Mouse (Mus musculus) limb, embryonic 13.5 days (tissue): Measurements from ENCODE around the gene Tagln2. TPM values are rescaled to one million over a fixed set of nuclear protein-coding genes. Genes with fewer than 3 reads are reported as not detected.

Experiments
- ATAC-seq: fragments of 200-750 bp; cut with Nextera tagmentation; 2 replicates; pipeline ENCODE4 v1.8.0; 2017; ENCODE audit warnings: low read depth, moderate number of reproducible peaks, moderate TSS enrichment; ENCODE audit not compliant: low FRiP score
- H3K27ac ChIP-seq: fragments of 300-500 bp; sonication (generic); 2 replicates; pipeline ENCODE4 v1.5.1; 2015; ENCODE audit warnings: inconsistent platforms, mild to moderate bottlenecking, moderate library complexity
- H3K27me3 ChIP-seq: fragments of 300-500 bp; sonication (generic); 2 replicates; pipeline ENCODE4 v1.6.1; 2015; ENCODE audit warnings: mild to moderate bottlenecking, inconsistent platforms
- H3K36me3 ChIP-seq: fragments of 300-500 bp; sonication (generic); 2 replicates; pipeline ENCODE4 v1.6.1; 2015; ENCODE audit warnings: inconsistent platforms, mild to moderate bottlenecking, moderate library complexity
- H3K4me1 ChIP-seq: fragments of 300-500 bp; sonication (generic); 2 replicates; pipeline ENCODE4 v1.6.1; 2015; ENCODE audit warnings: inconsistent platforms
- H3K4me2 ChIP-seq: fragments of 300-500 bp; sonication (generic); replicated peaks from 2 replicates; pipeline ENCODE4 v1.6.1; 2015; ENCODE audit warnings: inconsistent platforms, mild to moderate bottlenecking, moderate library complexity
- H3K4me3 ChIP-seq: fragments of 300-500 bp; sonication (generic); 2 replicates; pipeline ENCODE4 v1.5.1; 2015; ENCODE audit warnings: moderate library complexity, mild to moderate bottlenecking, inconsistent platforms
- H3K9ac ChIP-seq: fragments of 300-500 bp; sonication (generic); 2 replicates; pipeline ENCODE4 v1.6.1; 2015; ENCODE audit warnings: mild to moderate bottlenecking, inconsistent platforms
- H3K9me3 ChIP-seq: fragments of 300-500 bp; sonication (generic); 2 replicates; pipeline ENCODE4 v1.6.1; 2016; ENCODE audit warnings: inconsistent platforms
- WGBS: fragments of 180-500 bp; shearing (Covaris S2); methylation state at CpG from one replicate; pipeline ENCODE4 v1.1.7; 2015; 5-methylcytosine and 5-hydroxymethylcytosine counted together
- polyA plus RNA-seq: library from polyadenylated mRNA; unstranded; fragments of >200 nt; fragmentation: Nextera tagmentation; extraction: Ambion mirVana; gene quantifications from 2 replicates; pipeline ENCODE4 v1.2.1, GENCODE M21; 2015

Gene Tagln2
- polyA plus RNA-seq, 1 experiment from 2014 or later, result 118 TPM

DNA sequence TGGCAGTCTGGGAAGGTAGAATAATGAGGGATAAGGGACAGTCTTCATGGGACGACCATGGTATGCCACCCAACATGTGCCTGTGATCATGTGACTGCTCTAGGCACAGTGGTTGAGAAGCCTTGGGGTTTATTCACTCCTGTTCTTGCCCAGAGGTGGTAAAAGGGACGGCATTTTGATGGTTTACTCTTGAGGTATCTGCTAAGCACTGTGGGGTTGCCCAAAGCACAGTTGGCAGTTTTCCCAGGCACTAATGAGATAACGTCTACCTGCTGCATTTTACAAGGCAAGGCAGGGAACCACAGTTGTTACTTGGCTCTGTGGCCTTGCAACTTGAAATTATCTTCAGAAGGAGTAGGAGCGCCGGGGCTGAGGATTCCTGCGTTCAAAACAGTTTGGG is 40.0 kb downstream of the Tagln2 start:
- Histone ChIP-seq H3K27ac (no peak overlapping the region), H3K36me3 (no peaks in the 10 kb centered on the region), H3K4me1 (peaks cover 21% of the 10 kb centered on the region), H3K27me3 (peaks cover 13% of the 10 kb centered on the region; the same call in 1 of the 2 replicates), H3K9me3 (no peaks in the 10 kb centered on the region), H3K4me2 (no peak overlapping the region), H3K9ac (no peak overlapping the region), H3K4me3 (no peak overlapping the region)
- 22% methylated on average over 6 of the region's 6 CpGs for WGBS
- ATAC-seq, result 0 out of 2 replicates have a peak, but pooled peaks have one; percentile 49

DNA sequence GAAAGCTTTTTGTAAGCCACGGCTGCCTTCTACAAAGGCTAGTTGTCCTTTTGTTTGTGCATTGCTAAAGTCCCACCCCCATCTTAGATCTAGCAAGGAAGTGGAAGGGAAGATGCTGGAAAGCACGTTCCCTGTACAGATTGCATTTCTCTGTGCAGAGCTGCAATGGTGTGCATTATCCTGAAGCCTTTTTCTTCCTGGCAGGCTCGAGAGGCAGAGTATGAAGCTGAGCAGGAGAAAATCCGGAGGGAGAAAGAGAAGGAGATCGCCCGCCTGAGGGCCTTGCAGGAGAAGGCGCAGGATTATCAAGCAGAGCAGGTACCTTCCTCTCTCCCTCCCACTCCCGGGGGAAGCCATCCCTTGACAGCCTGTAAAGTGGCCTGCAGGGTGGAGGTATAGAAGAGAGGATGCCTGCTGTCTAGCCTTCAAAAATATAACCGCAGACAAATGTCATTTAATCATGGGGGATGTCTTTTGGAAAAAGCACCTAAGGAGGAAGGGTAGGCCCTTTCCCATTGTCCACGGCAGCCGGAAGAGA is 40.5 kb downstream of the Tagln2 start:
- H3K27me3 ChIP-seq, result peaks cover 9% of the 10 kb centered on the region; the same call in 1 of the 2 replicates
- ATAC-seq, result no peak
- H3K27ac ChIP-seq, result no peak overlapping the region
- H3K36me3 ChIP-seq, result no peaks in the 10 kb centered on the region
- no peak overlapping the region for H3K4me3 ChIP-seq
- H3K4me2 ChIP-seq, result no peak overlapping the region
- H3K9ac ChIP-seq, result no peak overlapping the region
- WGBS, result 52% methylated on average over 10 of the region's 11 CpGs
- H3K4me1 ChIP-seq, result peaks cover 21% of the 10 kb centered on the region
- no peaks in the 10 kb centered on the region for H3K9me3 ChIP-seq

DNA sequence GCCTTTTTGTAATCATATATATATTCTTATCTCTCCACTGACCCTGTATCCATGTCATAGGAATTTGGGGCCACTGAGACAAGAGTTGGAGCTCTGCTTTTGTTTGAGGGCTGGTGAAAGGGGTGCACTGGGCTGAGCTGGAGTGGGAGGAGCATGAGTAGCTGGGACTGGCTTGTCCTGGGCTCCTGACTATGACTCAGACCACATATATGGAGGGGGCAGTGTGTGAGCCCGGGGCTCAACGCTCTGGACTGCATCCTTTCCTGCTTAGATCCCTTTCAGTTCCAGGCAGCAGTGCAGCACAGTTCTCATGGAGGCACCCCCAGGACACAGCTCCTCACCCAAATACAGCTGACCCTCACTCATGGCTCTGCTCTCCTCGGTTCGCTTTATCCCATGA is 46.2 kb downstream of the Tagln2 start:
- H3K36me3 ChIP-seq, result no peaks in the 10 kb centered on the region
- H3K4me1 ChIP-seq, result peaks cover 26% of the 10 kb centered on the region
- WGBS, result 83% methylated on average over 4 of the region's 4 CpGs
- no peaks in the 10 kb centered on the region for H3K9me3 ChIP-seq
- H3K27ac ChIP-seq, result no peak overlapping the region
- ATAC-seq, result no peak
- no peak overlapping the region for H3K4me3 ChIP-seq
- H3K27me3 ChIP-seq, result peaks cover 19% of the 10 kb centered on the region
- no peak overlapping the region for H3K9ac ChIP-seq
- H3K4me2 ChIP-seq, result no peak overlapping the region

DNA sequence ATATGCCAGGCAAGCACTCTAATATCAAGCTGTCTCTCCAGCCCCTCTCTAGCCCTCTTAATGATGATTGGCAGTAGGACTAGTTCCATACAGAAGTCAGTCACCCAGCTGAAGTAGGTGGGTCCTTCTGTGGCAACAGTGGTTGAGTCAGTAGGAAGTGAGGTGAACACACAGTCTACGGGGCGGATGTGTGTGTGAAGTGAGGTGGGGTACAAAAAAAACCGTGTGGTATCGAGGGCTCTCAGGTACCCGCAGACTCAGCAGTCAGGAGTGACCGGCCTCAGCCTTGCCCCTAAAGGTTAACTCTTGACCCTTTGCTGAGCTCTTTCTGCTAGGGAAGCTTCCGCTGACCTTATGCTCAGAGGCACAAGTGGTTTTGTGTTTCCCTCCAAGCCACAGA is 48.7 kb downstream of the Tagln2 start:
- Histone ChIP-seq H3K4me3 (no peak overlapping the region), H3K4me1 (peaks cover 29% of the 10 kb centered on the region), H3K36me3 (no peaks in the 10 kb centered on the region), H3K9me3 (no peaks in the 10 kb centered on the region), H3K27me3 (peaks cover 20% of the 10 kb centered on the region), H3K9ac (no peak overlapping the region), H3K4me2 (no peak overlapping the region), H3K27ac (no peak overlapping the region)
- 49% methylated on average over 7 of the region's 7 CpGs for WGBS
- no peak for ATAC-seq

DNA sequence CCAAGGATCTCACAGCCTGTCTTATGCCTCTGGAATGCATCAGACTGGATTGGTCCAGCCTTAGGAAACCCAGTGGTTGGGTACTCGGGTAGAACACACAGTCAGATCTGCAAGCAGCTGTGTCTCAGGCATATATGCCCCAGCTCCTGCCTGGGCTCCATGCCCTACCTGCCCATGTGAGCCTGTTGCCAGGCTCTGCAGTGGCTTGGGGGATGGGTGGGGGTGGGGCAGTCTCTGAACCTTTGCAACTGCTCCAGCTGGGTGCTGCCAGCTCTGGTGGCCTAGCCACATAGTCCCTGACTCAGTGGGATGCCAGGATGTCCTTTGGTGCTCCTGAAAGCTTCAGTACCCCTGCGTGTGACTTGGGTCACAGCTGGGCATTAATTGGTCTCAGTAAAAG is 49.5 kb downstream of the Tagln2 start:
- H3K4me1 ChIP-seq, result peaks cover 29% of the 10 kb centered on the region
- H3K4me3 ChIP-seq, result no peak overlapping the region
- no peaks in the 10 kb centered on the region for H3K9me3 ChIP-seq
- peak overlapping the region; percentile 60 for H3K4me2 ChIP-seq
- ATAC-seq, result no peak
- peaks cover 20% of the 10 kb centered on the region for H3K27me3 ChIP-seq
- WGBS, result 11% methylated on average over 2 of the region's 2 CpGs
- H3K27ac ChIP-seq, result no peak overlapping the region
- no peak overlapping the region for H3K9ac ChIP-seq
- H3K36me3 ChIP-seq, result no peaks in the 10 kb centered on the region

DNA sequence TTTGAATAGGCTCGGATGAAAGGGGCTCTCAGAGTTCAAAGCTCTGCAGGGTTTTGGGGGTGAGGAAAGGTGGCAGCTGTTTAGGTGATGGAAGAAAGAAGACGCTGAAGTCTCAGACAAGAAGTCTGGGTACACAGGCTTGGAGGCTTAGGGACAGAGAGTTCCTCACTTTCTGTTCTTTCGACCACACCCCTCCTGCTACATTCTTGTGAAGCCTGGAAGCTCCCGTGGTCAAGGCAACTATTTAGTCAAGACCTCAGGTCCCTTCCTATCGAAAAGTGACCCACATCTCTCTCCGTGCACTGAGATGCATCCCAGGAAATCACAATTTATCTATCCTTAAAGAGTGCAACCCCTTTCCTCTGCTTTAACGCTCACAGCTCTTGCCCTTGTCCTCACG is 49.9 kb downstream of the Tagln2 start:
- no peaks in the 10 kb centered on the region for H3K9me3 ChIP-seq
- H3K36me3 ChIP-seq, result no peaks in the 10 kb centered on the region
- peaks cover 20% of the 10 kb centered on the region for H3K27me3 ChIP-seq
- no peak overlapping the region for H3K27ac ChIP-seq
- ATAC-seq, result no peak
- H3K9ac ChIP-seq, result no peak overlapping the region
- WGBS, result 2% methylated on average over 8 of the region's 8 CpGs
- peaks cover 29% of the 10 kb centered on the region for H3K4me1 ChIP-seq
- H3K4me2 ChIP-seq, result peak overlapping the region; percentile 60
- peak overlapping the region; percentile 32; the same call in 1 of the 2 replicates for H3K4me3 ChIP-seq

DNA sequence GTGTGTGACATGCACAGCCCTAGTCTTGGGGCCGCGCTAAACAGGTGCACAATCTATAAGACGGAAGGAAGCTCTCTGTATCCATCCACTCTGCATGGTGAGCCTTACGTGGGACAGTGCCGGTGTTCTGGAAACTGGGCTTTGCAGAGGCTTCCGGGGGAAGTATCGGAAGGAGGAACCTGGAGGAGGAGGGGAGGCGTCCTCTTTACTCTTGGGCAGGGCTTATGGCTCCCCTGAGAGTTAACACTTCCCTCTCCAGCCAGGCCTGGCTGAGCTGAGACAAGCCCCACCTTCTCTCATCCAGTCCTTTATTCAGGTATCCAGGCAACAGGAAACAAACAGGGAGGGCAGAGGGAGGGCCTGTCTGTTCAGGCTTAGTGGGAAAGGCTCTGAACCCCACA is 50.7 kb downstream of the Tagln2 start:
- Histone ChIP-seq H3K27me3 (peaks cover 20% of the 10 kb centered on the region), H3K4me2 (peak overlapping the region; percentile 60), H3K36me3 (no peaks in the 10 kb centered on the region), H3K9me3 (no peaks in the 10 kb centered on the region), H3K27ac (no peak overlapping the region; the same call in 1 of the 2 replicates), H3K4me1 (peaks cover 29% of the 10 kb centered on the region), H3K4me3 (peak overlapping the region; percentile 32), H3K9ac (0 out of 2 replicates have a peak overlapping the region, but pooled peaks have one; percentile 20)
- peak; percentile 71 for ATAC-seq
- WGBS, result 1% methylated on average over 8 of the region's 8 CpGs

DNA sequence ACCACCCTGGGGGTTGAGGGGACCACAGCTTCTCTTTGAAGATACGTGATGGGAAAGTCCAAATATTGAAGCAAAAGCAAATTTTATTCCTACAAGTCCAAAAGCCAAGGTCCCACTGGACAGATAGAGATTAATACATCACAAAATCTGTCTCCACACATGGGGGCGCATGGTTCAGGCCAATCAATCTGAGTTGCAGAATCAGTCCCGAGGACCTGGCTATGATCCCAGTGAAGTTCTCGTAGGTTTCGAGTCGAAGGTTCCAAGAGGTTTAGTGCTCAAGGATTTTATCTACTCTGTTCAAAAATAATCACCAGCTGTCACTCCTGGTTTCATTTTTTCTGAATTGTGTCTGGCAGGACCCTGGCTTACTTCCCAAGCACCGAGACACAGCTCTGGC is 51.2 kb downstream of the Tagln2 start:
- H3K4me2 ChIP-seq, result peak overlapping the region; percentile 60
- no peak overlapping the region for H3K27ac ChIP-seq
- ATAC-seq, result no peak
- H3K9ac ChIP-seq, result 0 out of 2 replicates have a peak overlapping the region, but pooled peaks have one; percentile 20
- no peaks in the 10 kb centered on the region for H3K9me3 ChIP-seq
- H3K36me3 ChIP-seq, result no peaks in the 10 kb centered on the region
- H3K4me3 ChIP-seq, result peak overlapping the region; percentile 32; the same call in 1 of the 2 replicates
- peaks cover 29% of the 10 kb centered on the region for H3K4me1 ChIP-seq
- 46% methylated on average over 7 of the region's 7 CpGs for WGBS
- peaks cover 20% of the 10 kb centered on the region for H3K27me3 ChIP-seq

DNA sequence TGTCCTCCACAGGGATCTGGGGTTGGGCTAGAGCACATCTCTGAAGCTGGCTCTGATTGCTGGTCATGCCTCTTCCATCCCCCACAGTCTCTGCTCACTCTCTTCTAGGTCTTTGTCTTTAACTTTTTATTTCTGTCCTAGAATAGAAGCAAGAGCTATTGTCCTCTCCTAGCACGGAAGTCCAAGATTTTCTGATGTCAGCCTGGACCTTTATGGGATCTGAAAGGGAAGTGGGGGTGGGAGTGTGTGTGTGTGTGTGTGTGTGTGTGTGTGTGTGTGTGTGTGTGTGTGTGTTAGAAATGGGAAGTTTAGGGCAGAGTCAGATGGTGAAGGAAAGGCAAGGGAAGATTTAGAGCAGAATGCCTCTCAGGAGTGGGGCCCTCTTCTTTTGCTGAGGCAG is 52.8 kb downstream of the Tagln2 start:
- Histone ChIP-seq H3K27ac (no peak overlapping the region), H3K4me2 (no peak overlapping the region), H3K9ac (no peak overlapping the region), H3K27me3 (peaks cover 20% of the 10 kb centered on the region), H3K4me3 (no peak overlapping the region), H3K4me1 (peaks cover 29% of the 10 kb centered on the region), H3K36me3 (no peaks in the 10 kb centered on the region), H3K9me3 (no peaks in the 10 kb centered on the region)
- WGBS, result 52% methylated on average over 1 of the region's 1 CpGs
- no peak for ATAC-seq

DNA sequence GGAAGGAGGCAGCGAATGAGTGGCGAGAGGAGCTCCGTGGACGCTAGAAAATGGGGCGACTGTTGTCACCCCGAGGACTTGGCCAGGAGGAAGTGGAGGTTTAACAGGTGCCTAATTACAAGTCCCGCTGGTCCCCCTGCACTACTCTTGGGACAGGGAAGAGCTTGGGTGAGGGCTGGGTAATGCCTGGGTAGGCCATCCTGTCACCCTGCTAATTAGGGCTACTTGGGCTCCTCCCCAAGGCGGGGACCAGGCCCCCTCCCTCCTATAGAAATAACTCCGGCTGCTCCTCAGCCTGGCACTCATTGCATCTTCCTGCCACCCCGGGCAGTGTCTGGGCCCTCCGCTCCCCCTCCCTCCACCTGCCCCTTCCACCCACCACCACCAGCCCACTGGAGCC is 55.8 kb downstream of the Tagln2 start, which contains the start of gene Vsig8:
Vsig8 (plus strand) TSS at position 301 of the 400 bp plus-strand sequence.
- WGBS, result 70% methylated on average over 11 of the region's 11 CpGs
- Histone ChIP-seq H3K9ac (no peak within 1 kb of the TSS), H3K27ac (no peak within 1 kb of the TSS), H3K36me3 (no peaks in the 10 kb centered on the region), H3K4me3 (no peak within 1 kb of the TSS), H3K27me3 (peaks cover 30% of the 10 kb centered on the region), H3K4me2 (no peak within 1 kb of the TSS), H3K9me3 (no peaks in the 10 kb centered on the region), H3K4me1 (peaks cover 15% of the 10 kb centered on the region)
- ATAC-seq, result no peak

Other genes starting within 250 kb of the Tagln2 start
- gene Atp1a4, start 241.6 kb upstream of the Tagln2 start, polyA plus RNA-seq, result not detected in 2 replicates
- gene Igsf8, start 238.4 kb upstream of the Tagln2 start, polyA plus RNA-seq, result 42.2 and 46.7 TPM in 2 replicates
- 5.3 and 5.6 TPM in 2 replicates for gene Atp1a2, start 202.0 kb upstream of the Tagln2 start, polyA plus RNA-seq
- gene Kcnj9, start 170.7 kb upstream of the Tagln2 start, polyA plus RNA-seq, result 0.06 TPM in 1 of 2 replicates, not detected in the other
- 0.04 and 0.05 TPM in 2 replicates for gene Kcnj10, start 158.8 kb upstream of the Tagln2 start, polyA plus RNA-seq
- gene Pigm, start 123.5 kb upstream of the Tagln2 start, polyA plus RNA-seq, result 6.2 and 6.8 TPM in 2 replicates
- 0.25 and 0.63 TPM in 2 replicates for gene Slamf9, start 24.7 kb upstream of the Tagln2 start, polyA plus RNA-seq
- 47.9 and 53.2 TPM in 2 replicates for gene Igsf9, start 18.3 kb upstream of the Tagln2 start, polyA plus RNA-seq
- 1.0 and 1.7 TPM in 2 replicates for gene Cfap45, start 20.8 kb downstream of the Tagln2 start, polyA plus RNA-seq
- 0.33 TPM in 1 of 2 replicates, not detected in the other for gene Vsig8, start 55.9 kb downstream of the Tagln2 start, polyA plus RNA-seq
- gene Slamf8, start 90.5 kb downstream of the Tagln2 start, polyA plus RNA-seq, result 0.11 and 0.25 TPM in 2 replicates
- gene Fcrl6, start 102.5 kb downstream of the Tagln2 start, polyA plus RNA-seq, result 1.0 and 1.3 TPM in 2 replicates
- 10.1 and 10.5 TPM in 2 replicates for gene Dusp23, start 132.9 kb downstream of the Tagln2 start, polyA plus RNA-seq
- gene Crp, start 198.0 kb downstream of the Tagln2 start, polyA plus RNA-seq, result not detected in 2 replicates